Mouse (Mus musculus): ENCODE data around the gene Cxcl5. TPM values are rescaled to one million over a fixed set of nuclear protein-coding genes. Genes with fewer than 3 reads are reported as not detected.

Gene Cxcl5
- polyA plus RNA-seq, 1 experiment from 2014 or later = 0.29 TPM

DNA sequence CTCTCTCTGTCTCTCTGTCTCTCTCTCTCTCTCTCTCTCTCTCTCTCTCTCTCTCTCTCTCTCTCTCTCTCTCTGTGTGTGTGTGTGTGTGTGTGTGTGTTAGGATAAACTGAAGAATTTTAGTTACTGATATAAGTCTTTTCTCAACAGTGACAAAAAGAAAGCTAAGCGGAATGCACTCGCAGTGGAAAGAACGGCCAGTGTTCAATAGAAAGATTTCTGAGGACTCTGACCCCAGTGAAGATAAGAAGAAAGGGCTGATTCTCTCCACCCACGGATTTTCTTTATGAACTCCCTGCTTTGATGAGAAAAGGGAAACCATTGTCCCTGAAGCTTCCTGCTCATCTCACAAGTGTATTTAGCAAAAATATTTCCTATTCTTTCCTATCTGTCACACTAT is 1.1 kb downstream of the Cxcl5 start:
- no peaks in the 10 kb centered on the region for H3K9me3 ChIP-seq (ENCODE audit: control insufficient read depth, low read length)
- no peak overlapping the region for H3K4me3 ChIP-seq (ENCODE audit: low read length)

DNA sequence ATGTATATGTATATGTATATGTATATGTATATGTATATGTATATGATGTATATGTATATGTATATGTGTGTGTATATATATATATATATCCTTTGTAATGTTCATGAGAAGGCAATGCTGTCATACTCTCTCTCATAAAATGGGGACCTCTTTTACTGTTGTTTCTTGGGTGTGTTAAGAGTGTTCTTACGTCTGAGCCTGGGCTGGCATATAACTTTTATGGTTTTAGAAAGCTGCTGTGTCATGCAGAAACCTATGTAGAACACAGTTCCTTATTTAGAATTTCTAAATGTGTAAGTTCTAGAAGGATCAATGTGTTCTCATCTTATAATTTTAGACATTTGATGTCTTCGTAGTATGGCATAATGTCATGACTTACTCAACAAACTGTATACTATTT is 1.7 kb downstream of the Cxcl5 start:
- Histone ChIP-seq H3K9ac (ENCODE audit: low read depth, low read length) (no peak overlapping the region), H3K27me3 (replicated peaks; ENCODE audit: control insufficient read depth, insufficient read depth, low read length) (no peaks in the 10 kb centered on the region), H3K4me1 (ENCODE audit: control insufficient read depth, insufficient read depth, low read depth, low read length) (peaks cover 7% of the 10 kb centered on the region; the same call in 1 of the 2 replicates), H3K4me3 (ENCODE audit: low read length) (no peak overlapping the region), H3K27ac (ENCODE audit: low read depth, low read length) (no peak overlapping the region), H3K36me3 (ENCODE audit: control insufficient read depth, insufficient read depth, low read length) (no peaks in the 10 kb centered on the region), H3K4me2 (ENCODE audit: low read length) (no peak overlapping the region), H3K9me3 (ENCODE audit: control insufficient read depth, low read length) (no peaks in the 10 kb centered on the region)
- no peak for ATAC-seq
- WGBS = 95% methylated on average over 2 of the region's 2 CpGs

More for the DNA sequence above, 1.1 kb downstream of the Cxcl5 start:
- peaks cover 7% of the 10 kb centered on the region; the same call in 1 of the 2 replicates for H3K4me1 ChIP-seq (ENCODE audit: control insufficient read depth, insufficient read depth, low read depth, low read length)
- no peak overlapping the region for H3K4me2 ChIP-seq (ENCODE audit: low read length)
- ATAC-seq = no peak
- H3K27ac ChIP-seq (ENCODE audit: low read depth, low read length) = no peak overlapping the region
- H3K27me3 ChIP-seq (replicated peaks; ENCODE audit: control insufficient read depth, insufficient read depth, low read length) = no peaks in the 10 kb centered on the region
- no peaks in the 10 kb centered on the region for H3K36me3 ChIP-seq (ENCODE audit: control insufficient read depth, insufficient read depth, low read length)
- H3K9ac ChIP-seq (ENCODE audit: low read depth, low read length) = no peak overlapping the region
- 50% methylated on average over 4 of the region's 4 CpGs for WGBS

DNA sequence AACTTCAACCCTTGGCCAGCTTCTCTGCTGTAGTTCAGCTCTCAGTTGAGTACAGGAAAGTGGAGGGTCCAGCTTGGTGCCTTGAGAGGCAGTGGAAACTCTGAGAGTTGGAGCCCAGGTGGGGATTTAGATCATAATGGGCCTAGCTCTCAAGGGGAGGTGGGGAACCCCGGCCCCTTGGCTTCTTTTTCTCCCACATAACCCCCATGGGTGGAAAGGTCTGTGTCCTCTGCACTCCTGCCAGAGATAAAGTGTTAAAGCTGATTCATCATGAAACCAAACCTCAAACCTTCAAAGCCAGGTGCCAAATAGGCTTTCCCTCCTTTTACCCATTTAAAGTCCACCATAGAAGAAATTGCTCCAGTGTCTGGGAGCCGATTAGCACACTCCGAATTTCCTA is 2.7 kb downstream of the Cxcl5 start:
- no peak overlapping the region for H3K9ac ChIP-seq (ENCODE audit: low read depth, low read length)
- no peaks in the 10 kb centered on the region for H3K36me3 ChIP-seq (ENCODE audit: control insufficient read depth, insufficient read depth, low read length)
- H3K27me3 ChIP-seq (replicated peaks; ENCODE audit: control insufficient read depth, insufficient read depth, low read length) = no peaks in the 10 kb centered on the region
- H3K4me2 ChIP-seq (ENCODE audit: low read length) = no peak overlapping the region
- no peak overlapping the region for H3K27ac ChIP-seq (ENCODE audit: low read depth, low read length)
- no peaks in the 10 kb centered on the region for H3K9me3 ChIP-seq (ENCODE audit: control insufficient read depth, low read length)
- WGBS = 88% methylated on average over 3 of the region's 3 CpGs
- no peak overlapping the region for H3K4me3 ChIP-seq (ENCODE audit: low read length)
- peaks cover 7% of the 10 kb centered on the region; the same call in 1 of the 2 replicates for H3K4me1 ChIP-seq (ENCODE audit: control insufficient read depth, insufficient read depth, low read depth, low read length)
- ATAC-seq = no peak

DNA sequence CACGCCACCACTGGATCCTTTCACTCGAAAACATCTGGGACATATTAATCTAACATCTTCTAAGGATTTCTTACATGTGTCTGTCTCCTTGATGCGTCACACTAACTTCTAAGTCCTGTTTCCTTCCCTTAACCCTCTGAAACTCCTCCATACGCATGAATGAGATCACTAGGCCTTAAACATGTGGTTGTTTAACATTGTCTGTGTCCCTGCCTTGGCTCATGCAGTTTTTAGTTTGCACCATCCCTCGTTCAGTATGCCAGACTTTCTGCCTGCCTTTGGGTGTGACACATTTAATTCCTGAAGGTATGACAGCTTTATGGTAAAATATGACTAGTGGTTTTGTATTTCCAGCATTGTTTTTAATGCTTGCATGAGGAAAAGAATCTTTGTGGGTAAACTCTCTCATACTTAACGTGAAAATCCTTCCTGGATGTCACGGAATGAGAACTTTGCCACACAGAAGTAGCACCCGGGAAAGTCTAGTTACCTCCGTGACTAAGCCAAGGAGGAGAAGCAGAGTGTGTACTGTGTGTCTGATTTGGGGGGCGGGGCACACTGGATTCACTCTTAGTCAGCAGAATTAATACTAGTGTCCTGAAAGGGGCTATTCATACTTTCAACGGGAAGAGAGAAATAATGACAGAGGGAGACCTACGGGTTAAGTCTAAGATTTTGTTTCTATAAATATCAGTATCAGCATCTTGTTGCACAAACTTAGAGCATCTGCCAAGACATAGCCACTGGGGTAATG is 4.9 kb downstream of the Cxcl5 start:
- no peak for ATAC-seq
- Histone ChIP-seq H3K27me3 (replicated peaks; ENCODE audit: control insufficient read depth, insufficient read depth, low read length) (no peaks in the 10 kb centered on the region), H3K4me3 (ENCODE audit: low read length) (no peak overlapping the region), H3K27ac (ENCODE audit: low read depth, low read length) (no peak overlapping the region), H3K36me3 (ENCODE audit: control insufficient read depth, insufficient read depth, low read length) (no peaks in the 10 kb centered on the region), H3K4me2 (ENCODE audit: low read length) (no peak overlapping the region), H3K4me1 (ENCODE audit: control insufficient read depth, insufficient read depth, low read depth, low read length) (no peaks in the 10 kb centered on the region), H3K9ac (ENCODE audit: low read depth, low read length) (no peak overlapping the region), H3K9me3 (ENCODE audit: control insufficient read depth, low read length) (no peaks in the 10 kb centered on the region)
- WGBS = 79% methylated on average over 12 of the region's 12 CpGs

DNA sequence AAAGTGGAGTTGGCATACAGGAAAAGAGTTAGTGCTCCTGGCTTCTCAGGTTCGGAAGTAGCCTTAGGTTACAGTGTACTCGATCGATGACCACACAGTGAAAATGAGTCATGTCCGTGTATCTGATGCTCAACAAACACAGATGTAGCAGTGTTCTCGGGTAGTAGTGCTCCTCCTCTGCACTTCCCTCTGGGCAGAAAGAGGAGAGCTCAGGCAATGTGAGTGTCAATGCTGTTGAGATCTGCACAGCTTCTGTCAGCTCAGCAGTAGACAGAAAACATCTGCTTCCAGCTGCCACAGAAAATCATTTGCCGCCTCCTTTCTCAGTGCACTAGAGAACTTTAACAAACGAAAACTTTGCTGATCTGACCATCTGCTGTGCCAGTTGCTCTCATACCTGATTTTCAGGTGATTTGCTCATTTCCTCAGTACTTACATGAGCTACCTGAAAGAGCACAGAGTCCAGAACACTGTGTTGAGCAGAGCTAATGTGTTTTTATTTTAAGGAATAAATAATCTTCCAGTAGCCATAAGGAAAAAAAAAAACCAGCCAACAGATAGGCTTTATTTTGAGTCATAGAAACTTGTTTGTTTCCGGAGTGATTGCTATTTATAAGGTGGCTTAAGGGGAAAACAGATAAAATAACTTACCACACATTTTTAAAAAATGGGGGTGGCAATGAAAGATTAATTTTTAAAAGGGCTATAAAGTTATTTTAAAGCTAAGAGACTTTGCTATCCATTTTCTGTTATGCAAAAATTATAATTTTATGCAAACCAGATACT is 6.9 kb downstream of the Cxcl5 start:
- Histone ChIP-seq H3K4me1 (ENCODE audit: control insufficient read depth, insufficient read depth, low read depth, low read length) (no peaks in the 10 kb centered on the region), H3K9ac (ENCODE audit: low read depth, low read length) (no peak overlapping the region), H3K36me3 (ENCODE audit: control insufficient read depth, insufficient read depth, low read length) (no peaks in the 10 kb centered on the region), H3K27ac (ENCODE audit: low read depth, low read length) (no peak overlapping the region), H3K4me2 (ENCODE audit: low read length) (no peak overlapping the region), H3K27me3 (replicated peaks; ENCODE audit: control insufficient read depth, insufficient read depth, low read length) (no peaks in the 10 kb centered on the region), H3K9me3 (ENCODE audit: control insufficient read depth, low read length) (no peaks in the 10 kb centered on the region), H3K4me3 (ENCODE audit: low read length) (no peak overlapping the region)
- 74% methylated on average over 8 of the region's 8 CpGs for WGBS
- ATAC-seq = no peak

DNA sequence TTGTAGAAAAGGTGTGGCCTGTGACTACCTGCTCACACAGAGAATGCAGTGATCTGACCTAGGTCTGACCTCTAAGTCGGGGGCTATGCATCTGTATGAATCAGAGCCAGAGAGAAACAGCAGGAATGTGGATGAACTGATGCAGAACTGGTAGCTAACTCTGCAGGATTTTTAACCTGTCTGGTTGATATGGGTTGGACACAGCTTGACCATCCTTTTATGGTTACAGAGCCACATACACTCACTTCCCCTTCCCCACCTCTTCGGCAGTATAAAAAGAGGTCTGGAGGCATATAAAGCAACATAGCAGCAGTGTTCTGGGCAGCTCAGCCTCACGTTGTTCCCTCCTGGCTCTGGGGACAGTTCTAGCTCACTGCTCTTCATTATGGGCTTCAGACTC is 9.1 kb downstream of the Cxcl5 start, which contains the start of gene Ppbp:
Gene Ppbp, plus strand, starts transcription at position 301 of the 400 bp plus-strand sequence.
- Histone ChIP-seq H3K9me3 (ENCODE audit: control insufficient read depth, low read length) (no peaks in the 10 kb centered on the region), H3K27me3 (replicated peaks; ENCODE audit: control insufficient read depth, insufficient read depth, low read length) (no peaks in the 10 kb centered on the region), H3K4me2 (ENCODE audit: low read length) (no peak within 1 kb of the TSS), H3K9ac (ENCODE audit: low read depth, low read length) (no peak within 1 kb of the TSS), H3K4me1 (ENCODE audit: control insufficient read depth, insufficient read depth, low read depth, low read length) (no peaks in the 10 kb centered on the region), H3K27ac (ENCODE audit: low read depth, low read length) (no peak within 1 kb of the TSS), H3K4me3 (ENCODE audit: low read length) (no peak within 1 kb of the TSS), H3K36me3 (ENCODE audit: control insufficient read depth, insufficient read depth, low read length) (no peaks in the 10 kb centered on the region)
- ATAC-seq = no peak
- 69% methylated on average over 3 of the region's 3 CpGs for WGBS

DNA sequence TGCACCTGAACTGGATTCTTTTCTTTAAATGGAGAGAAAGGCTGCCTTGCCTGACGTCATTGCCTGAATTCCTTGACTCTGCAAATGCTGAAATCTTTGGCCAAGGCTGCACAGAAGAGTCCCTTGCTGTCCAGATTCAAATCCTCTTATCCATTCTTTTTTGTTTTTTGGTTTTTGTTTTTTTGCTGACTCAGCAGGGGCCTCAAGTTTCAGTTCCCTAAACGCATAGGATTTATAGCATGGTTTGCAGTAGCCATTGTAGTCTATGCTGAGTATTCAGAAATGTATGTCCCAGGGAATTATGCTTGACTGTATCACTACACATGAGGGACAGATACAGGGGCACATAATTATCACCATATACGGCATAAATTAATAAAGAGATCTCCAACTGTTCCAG is 12.2 kb downstream of the Cxcl5 start:
- Histone ChIP-seq H3K9me3 (ENCODE audit: control insufficient read depth, low read length) (no peaks in the 10 kb centered on the region), H3K9ac (ENCODE audit: low read depth, low read length) (no peak overlapping the region), H3K27ac (ENCODE audit: low read depth, low read length) (no peak overlapping the region), H3K36me3 (ENCODE audit: control insufficient read depth, insufficient read depth, low read length) (no peaks in the 10 kb centered on the region), H3K4me2 (ENCODE audit: low read length) (no peak overlapping the region), H3K27me3 (replicated peaks; ENCODE audit: control insufficient read depth, insufficient read depth, low read length) (no peaks in the 10 kb centered on the region), H3K4me1 (ENCODE audit: control insufficient read depth, insufficient read depth, low read depth, low read length) (no peaks in the 10 kb centered on the region), H3K4me3 (ENCODE audit: low read length) (no peak overlapping the region)
- WGBS = 84% methylated on average over 3 of the region's 3 CpGs
- no peak for ATAC-seq

DNA sequence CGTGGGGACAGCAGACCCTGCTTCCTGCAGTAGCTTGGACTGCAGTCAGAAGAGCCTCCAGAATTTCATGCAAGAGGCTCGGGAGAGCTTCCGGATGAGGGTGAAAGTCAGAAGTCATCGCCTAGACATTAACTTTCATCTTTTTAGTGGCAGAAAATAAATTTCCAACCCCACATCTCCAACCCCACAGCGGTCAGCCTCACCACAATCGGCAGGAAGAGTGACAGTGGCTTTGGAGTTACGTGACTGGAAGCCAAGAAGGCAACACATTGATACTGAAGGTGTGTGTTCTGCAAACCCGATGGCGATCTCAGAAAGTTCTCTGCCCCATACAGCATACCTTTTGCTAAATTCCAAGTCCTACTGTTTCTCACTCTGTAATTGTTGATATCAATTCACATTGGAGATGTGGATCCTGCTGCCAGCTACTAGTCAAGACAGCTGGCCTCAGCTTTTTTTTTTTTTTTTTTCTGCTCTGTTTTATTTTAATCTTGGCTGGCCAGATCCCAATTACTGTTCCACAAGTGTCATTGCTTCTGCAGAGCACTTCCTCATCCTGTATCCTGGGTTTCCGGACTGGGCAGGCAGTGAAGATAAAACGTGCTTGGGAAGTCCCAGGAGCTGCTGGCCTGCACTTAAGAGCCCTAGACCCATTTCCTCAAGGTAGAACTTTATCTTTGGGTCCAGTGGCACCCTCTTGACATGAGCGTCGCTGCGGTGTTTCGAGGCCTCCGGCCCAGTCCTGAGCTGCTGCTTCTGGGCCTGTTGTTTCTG is 12.9 kb downstream of the Cxcl5 start, which contains the start of gene Pf4:
Gene Pf4, plus strand, starts transcription at position 556 of the 774 bp plus-strand sequence.
- ATAC-seq = no peak
- Histone ChIP-seq H3K9me3 (ENCODE audit: control insufficient read depth, low read length) (no peaks in the 10 kb centered on the region), H3K9ac (ENCODE audit: low read depth, low read length) (no peak within 1 kb of the TSS), H3K36me3 (ENCODE audit: control insufficient read depth, insufficient read depth, low read length) (no peaks in the 10 kb centered on the region), H3K4me3 (ENCODE audit: low read length) (no peak within 1 kb of the TSS), H3K27ac (ENCODE audit: low read depth, low read length) (no peak within 1 kb of the TSS), H3K4me1 (ENCODE audit: control insufficient read depth, insufficient read depth, low read depth, low read length) (no peaks in the 10 kb centered on the region), H3K27me3 (replicated peaks; ENCODE audit: control insufficient read depth, insufficient read depth, low read length) (no peaks in the 10 kb centered on the region), H3K4me2 (ENCODE audit: low read length) (no peak within 1 kb of the TSS)
- 89% methylated on average over 16 of the region's 16 CpGs for WGBS

DNA sequence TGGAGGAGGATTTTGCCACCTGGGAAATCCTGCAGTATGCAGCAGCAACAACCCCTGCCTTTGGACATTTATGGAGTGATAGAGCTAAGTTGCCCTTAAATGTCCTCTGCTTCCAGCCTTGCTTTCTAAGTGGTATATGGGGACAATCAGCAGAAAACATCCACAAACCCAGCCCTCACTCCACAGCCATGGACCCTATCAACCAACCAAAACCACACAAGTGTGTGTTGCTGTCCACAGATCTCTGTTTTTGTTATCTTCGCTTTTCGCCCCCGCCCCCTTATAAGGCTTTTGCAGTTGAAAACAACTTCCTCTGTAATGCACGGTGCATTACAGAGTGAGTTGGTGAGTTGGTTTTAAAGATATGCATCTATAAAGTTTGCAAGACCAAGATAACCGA is 16.4 kb downstream of the Cxcl5 start:
- 92% methylated on average over 5 of the region's 5 CpGs for WGBS
- no peak for ATAC-seq
- Histone ChIP-seq H3K4me3 (ENCODE audit: low read length) (no peak overlapping the region), H3K4me2 (ENCODE audit: low read length) (no peak overlapping the region), H3K36me3 (ENCODE audit: control insufficient read depth, insufficient read depth, low read length) (no peaks in the 10 kb centered on the region), H3K9ac (ENCODE audit: low read depth, low read length) (no peak overlapping the region), H3K27me3 (replicated peaks; ENCODE audit: control insufficient read depth, insufficient read depth, low read length) (no peaks in the 10 kb centered on the region), H3K27ac (ENCODE audit: low read depth, low read length) (no peak overlapping the region), H3K9me3 (ENCODE audit: control insufficient read depth, low read length) (no peaks in the 10 kb centered on the region), H3K4me1 (ENCODE audit: control insufficient read depth, insufficient read depth, low read depth, low read length) (no peaks in the 10 kb centered on the region)

Measured in hindbrain, embryonic 16.5 days (tissue).